Mouse (Mus musculus) pancreas, adult 10 weeks (tissue): ENCODE measurements around the gene Dnajc21. TPM values are rescaled to one million over a fixed set of nuclear protein-coding genes. Genes with fewer than 3 reads are reported as not detected.

Experiments used
- polyA plus RNA-seq: library from polyadenylated mRNA; stranded (reverse); fragments of 350-450 nt; fragmentation: Illumina TruSeq; extraction: RNeasy Lipid Tissue Mini Kit (QIAGEN cat#74804); gene quantifications from one replicate; pipeline ENCODE4 v1.2.3, GENCODE M21; 2015; ENCODE audit warnings: low read depth, low replicate concordance; ENCODE audit not compliant: insufficient read depth

Dnajc21 gene
- polyA plus RNA-seq = 10.7 TPM

DNA sequence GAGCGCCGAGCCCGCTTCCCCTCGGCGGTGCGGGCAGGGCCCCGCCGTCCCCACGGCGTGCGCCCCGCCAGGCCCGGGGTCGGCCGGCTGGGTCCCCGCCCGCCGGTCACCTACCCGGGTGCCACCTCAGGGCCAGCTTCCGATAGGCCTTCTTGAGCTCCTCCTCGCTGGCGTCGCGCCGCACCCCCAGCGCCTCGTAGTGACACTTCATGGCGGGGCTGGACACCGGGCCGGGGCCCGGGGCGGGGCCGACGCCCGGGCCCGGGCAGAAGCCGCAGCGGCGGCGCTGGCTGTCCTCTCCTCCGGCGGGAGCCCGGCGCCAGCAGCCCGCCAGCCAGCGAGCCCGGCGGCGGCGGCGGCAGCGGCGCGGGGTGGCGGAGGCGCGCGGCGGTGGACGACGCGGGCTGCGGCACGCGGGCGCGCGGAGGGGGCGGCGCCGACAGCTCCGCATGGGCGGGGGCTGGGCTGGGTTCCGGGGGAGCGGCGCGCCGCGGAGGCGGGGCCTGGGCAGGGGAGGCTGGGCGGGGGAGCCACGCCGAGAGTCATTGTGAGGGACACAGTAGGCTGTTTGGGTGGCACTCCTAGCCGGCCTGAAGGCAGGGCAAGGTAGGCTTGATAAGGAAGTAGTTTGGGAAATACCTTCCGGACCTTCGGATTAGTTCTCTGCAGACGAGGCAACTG is at the start of gene Dnajc21:
Gene Dnajc21, minus strand, starts transcription at position 366 of the 681 bp plus-strand sequence.

DNA sequence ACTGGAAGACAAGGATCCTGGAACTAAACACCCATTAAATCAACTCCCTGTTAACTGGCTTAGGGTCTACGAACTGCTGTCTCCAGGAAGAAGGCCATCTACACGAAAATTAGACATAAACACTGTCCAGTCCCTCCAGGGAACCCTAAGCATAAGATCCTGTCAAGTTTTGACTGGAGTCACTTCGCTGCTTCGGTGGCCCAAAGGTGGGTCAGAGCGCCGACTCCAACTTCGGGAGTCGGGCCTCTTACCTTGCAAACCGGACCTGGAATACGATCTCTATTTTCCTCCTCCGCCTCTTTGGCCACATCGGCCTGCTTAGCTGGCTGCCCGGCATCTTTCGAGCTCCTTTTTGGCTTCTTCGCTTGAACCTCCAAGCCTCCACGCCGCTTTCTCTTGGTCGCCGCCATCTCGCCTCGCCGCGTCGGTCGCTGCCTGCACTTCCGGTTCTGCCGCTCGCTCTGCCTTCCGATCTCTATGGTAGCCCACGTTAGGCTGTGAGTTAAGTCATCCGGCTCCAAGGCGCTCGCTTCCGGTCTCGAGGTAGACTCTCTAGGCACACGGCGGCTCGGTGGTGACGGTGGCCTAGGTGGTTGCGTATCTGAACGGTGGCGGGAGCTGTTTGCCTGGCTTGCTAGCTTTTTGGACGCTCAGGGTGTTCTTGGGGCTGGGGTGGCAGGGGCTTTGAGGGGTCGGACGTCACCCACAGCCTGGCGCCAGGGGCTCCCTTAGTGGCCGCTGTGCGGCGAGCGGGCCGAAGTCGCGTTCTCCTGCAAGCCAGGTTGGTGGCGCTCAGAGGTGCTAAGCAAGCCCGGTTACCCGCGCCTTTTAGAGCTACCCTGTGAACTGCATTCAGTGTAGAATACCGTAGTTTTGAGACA is 15.4 kb upstream of the Dnajc21 start, which contains the start of the genes Brix1 and Rad1:
Gene Brix1, minus strand, starts transcription at position 464 of the 881 bp plus-strand sequence.
Gene Rad1, plus strand, starts transcription at position 535 of the 881 bp plus-strand sequence.

Other genes starting within 250 kb of the Dnajc21 start
- not detected for gene Gm21973, start 145.1 kb downstream of the Dnajc21 start, polyA plus RNA-seq
- not detected for gene Agxt2, start 112.0 kb downstream of the Dnajc21 start, polyA plus RNA-seq
- 5.7 TPM for gene Brix1, start 15.4 kb upstream of the Dnajc21 start, polyA plus RNA-seq
- gene Rad1, start 15.5 kb upstream of the Dnajc21 start, polyA plus RNA-seq = 3.3 TPM
- gene Ttc23l, start 88.2 kb upstream of the Dnajc21 start, polyA plus RNA-seq = not detected
- 7.7 TPM for gene Rai14, start 244.1 kb upstream of the Dnajc21 start, polyA plus RNA-seq